In the genomic region with DNA sequence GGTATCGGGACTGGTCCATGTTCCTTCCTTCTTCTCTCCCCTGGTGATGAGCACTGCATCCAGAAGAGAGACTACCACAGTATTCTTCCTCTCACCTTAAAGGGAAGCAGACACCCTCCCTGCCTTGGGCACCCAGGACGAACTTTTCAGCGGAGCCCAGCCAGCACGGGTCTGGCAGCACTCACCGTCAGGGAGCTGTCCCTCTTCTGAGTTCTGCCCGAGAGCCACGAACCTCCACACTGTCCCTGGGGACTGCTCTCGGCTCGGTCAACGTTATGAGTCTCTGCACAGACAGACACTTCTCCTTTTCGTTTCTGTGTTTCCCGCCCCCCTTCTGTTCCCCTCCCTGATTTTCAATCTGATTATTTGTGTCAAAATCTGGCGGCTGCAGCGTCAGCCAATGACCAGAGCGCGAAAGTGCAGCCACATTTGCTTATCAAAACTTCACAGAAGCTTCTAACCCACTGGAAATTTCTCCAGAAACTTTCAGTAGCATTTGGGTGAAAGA, we compare ENCODE assay signal across 9 mouse cellular contexts. TPM values are rescaled to one million over a fixed set of nuclear protein-coding genes. Genes with fewer than 3 reads are reported as not detected.
A peak's percentile ranks its signal among the peaks of the same experiment; 100 is the strongest.
DNase-seq lines count a peak whose midpoint lies in the region; ATAC-seq and TF ChIP-seq lines count a peak whose summit lies in the region.
"Had no signal": no experiment of that assay in that cellular context is flagged by ENCODE, and none has a peak within 500 bp of the region (broad histone marks: within the 10 kb centered on the region; RNA-seq: fewer than 3 reads in every experiment).

A gene (minus strand): TSS at position 319 of the 508 bp plus-strand sequence.

- peaks cover 9% of the 10 kb centered on the region for H3K27me3 ChIP-seq in liver, embryonic 13.5 days

- DNase-seq in lung, postnatal 10 days: peak; percentile 26
- no peak for DNase-seq in lung, adult 2 months
- peak; percentile 71 for DNase-seq in liver, embryonic 13.5 days
- DNase-seq in spleen, postnatal 14 days (ENCODE audit: low spot score in 2 of 2): peak; percentile 52 to 56
- DNase-seq in c-Kit-positive CD71-positive TER-119-positive erythroid progenitor cells, embryonic 14.5 days (ENCODE audit: low spot score): no peak
- DNase-seq in ovary, postnatal 14 days (ENCODE audit: low spot score): no peak
- no peak for DNase-seq in left cerebral cortex, adult 9 months (ENCODE audit: low spot score in 2 of 2)

- WGBS in lung, adult 2 months: 8% methylated on average over 16 of the region's 16 CpGs
- under 1% methylated on average over 16 of the region's 16 CpGs for WGBS in liver, embryonic 13.5 days (ENCODE audit: insufficient replicate concordance)

- peak; percentile 32 for ATAC-seq in erythroblast, adult 5-6 weeks (replicated peaks; ENCODE audit: low FRiP score, poor library complexity, severe bottlenecking)
- peak; percentile 4; the same call in 1 of the 2 replicates for ATAC-seq in liver, embryonic 13.5 days (ENCODE audit: low read depth)

- H3K4me3 ChIP-seq in lung, adult 2 months (replicated peaks; ENCODE audit: extremely low read depth, low read depth, low read length): no peak within 1 kb of the TSS
- peak within 1 kb of the TSS; percentile 90 for H3K4me3 ChIP-seq in liver, embryonic 13.5 days (replicated peaks)

- H3K4me1 ChIP-seq in lung, adult 2 months (ENCODE audit: control insufficient read depth, insufficient read depth, low read length): no peaks in the 10 kb centered on the region
- H3K4me1 ChIP-seq in liver, embryonic 13.5 days (replicated peaks): peaks cover 51% of the 10 kb centered on the region

- no peak for TF ChIP-seq CTCF in lung, adult 2 months (IDR thresholded peaks at IDR 0.05; ENCODE audit: insufficient read depth, low read length)

- H3K36me3 ChIP-seq in liver, embryonic 13.5 days: peaks cover 21% of the 10 kb centered on the region

- H3K9me3 ChIP-seq in liver, embryonic 13.5 days (replicated peaks): no peaks in the 10 kb centered on the region

- H3K27ac ChIP-seq in liver, embryonic 13.5 days: peak within 1 kb of the TSS; percentile 99

- TF ChIP-seq POLR2A in lung, adult 2 months (IDR thresholded peaks at IDR 0.05; ENCODE audit: borderline replicate concordance, extremely low read depth, low read depth, low read length): no peak

- H3K4me2 ChIP-seq in liver, embryonic 13.5 days: peak within 1 kb of the TSS; percentile 90

- H3K9ac ChIP-seq in liver, embryonic 13.5 days: peak within 1 kb of the TSS; percentile 93

RNA-seq across cellular contexts. Expression of the gene that starts here (rescaled TPM):
- 0.66 and 0.79 TPM in 2 replicates for polyA plus RNA-seq in lung, adult 2 months (2012; rRNA removed)
- total RNA-seq in erythroblast, adult 5-6 weeks (2015; ENCODE audit: low replicate concordance): 45.9 and 46.2 TPM in 2 replicates
- total RNA-seq in erythroblast, adult 5-6 weeks (2017; ENCODE audit: low replicate concordance): 26.5 and 53.9 TPM in 2 replicates
- polyA plus RNA-seq in liver, embryonic 13.5 days (2015; fragmentation: Nextera tagmentation; extraction: Ambion mirVana): 99.2 and 109 TPM in 2 replicates
- total RNA-seq: liver, adult 2 months had no signal
- polyA plus RNA-seq: liver, adult 2 months had no signal

Comparison
In these comparisons a context has a peak if more than half of its experiments do, and no peak if none do; other contexts are left out.
1. RNA of the gene that starts here (polyA plus RNA-seq): 99.2 to 109 TPM in liver, embryonic 13.5 days; 0.66 to 0.79 TPM in lung, adult 2 months; every median in the first group is over 10 times any median in the second.
2. DNase-seq: peak in lung, postnatal 10 days (single experiment), liver, embryonic 13.5 days (single experiment) and spleen, postnatal 14 days (2 of 2); none in lung, adult 2 months (single experiment), c-Kit-positive CD71-positive TER-119-positive erythroid progenitor cells, embryonic 14.5 days (single experiment), ovary, postnatal 14 days (single experiment) and left cerebral cortex, adult 9 months (0 of 2).